8 mouse cellular contexts compared by ENCODE assay signal in genomic region chr7:92897021-92897420, GRCm38 (mm10). TPM values are rescaled to one million over a fixed set of nuclear protein-coding genes. Genes with fewer than 3 reads are reported as not detected.
DNase-seq lines count a peak whose midpoint lies in the region; ATAC-seq lines count a peak whose summit lies in the region.

No protein-coding gene starts in this region.

- no peaks in the 10 kb centered on the region for H3K27me3 ChIP-seq in intestine, embryonic 16.5 days (replicated peaks; ENCODE audit: control insufficient read depth, insufficient read depth, low read length)

- DNase-seq in adrenal gland, adult (ENCODE audit: inconsistent age in 2 of 2, low spot score in 1 of 2), result peak; percentile 52 to 71
- DNase-seq in adrenal gland, postnatal 4 days (ENCODE audit: low spot score in 2 of 2), result no peak
- peak; percentile 19 to 32 for DNase-seq in left cerebral cortex, adult 18-20 months (ENCODE audit: low spot score in 2 of 2)
- DNase-seq in left cerebral cortex, adult 8-10 months (ENCODE audit: low spot score in 2 of 2), result no peak
- DNase-seq in adrenal gland, postnatal 10 days, result peak; percentile 38
- no peak for DNase-seq in urinary bladder, postnatal 10 days (ENCODE audit: low spot score)
- no peak for DNase-seq in layer of hippocampus, adult 9-10 months (ENCODE audit: low spot score)

- no peak overlapping the region for H3K27ac ChIP-seq in intestine, embryonic 16.5 days (ENCODE audit: low read length)

- 47% methylated on average over 2 of the region's 2 CpGs for WGBS in intestine, embryonic 16.5 days

- H3K4me1 ChIP-seq in intestine, embryonic 16.5 days (ENCODE audit: control insufficient read depth, insufficient read depth, low read length), result no peaks in the 10 kb centered on the region

- no peak overlapping the region for H3K4me3 ChIP-seq in intestine, embryonic 16.5 days (ENCODE audit: low read length)

- H3K9me3 ChIP-seq in intestine, embryonic 16.5 days (ENCODE audit: control insufficient read depth, low read length), result no peaks in the 10 kb centered on the region

- no peaks in the 10 kb centered on the region for H3K36me3 ChIP-seq in intestine, embryonic 16.5 days (ENCODE audit: control insufficient read depth, insufficient read depth, low read length)

- no peak overlapping the region for H3K4me2 ChIP-seq in intestine, embryonic 16.5 days (ENCODE audit: low read depth, low read length)

- H3K9ac ChIP-seq in intestine, embryonic 16.5 days (ENCODE audit: low read depth, low read length), result no peak overlapping the region

- peak; percentile 80 for ATAC-seq in intestine, embryonic 16.5 days

RNA-seq across cellular contexts. Expression of gene Prcp, which starts 22.8 kb away (rescaled TPM):
- 10 to 100 TPM; 20.2 to 22.8 TPM for total RNA-seq in adrenal gland, postnatal 4 days (2021)
- total RNA-seq in left cerebral cortex, adult 18-20 months (2021), result 10 to 100 TPM in 1 of 2 experiments, 1 to 10 TPM in 1; 9.8 to 11.1 TPM
- 10 to 100 TPM; 11.3 to 15.8 (median 14.7) TPM for total RNA-seq in left cerebral cortex, adult 8-10 months (2022)
- total RNA-seq in adrenal gland, postnatal 10 days (2021), result 10 to 100 TPM; 34.2 to 39.0 TPM
- polyA plus RNA-seq in intestine, embryonic 16.5 days (2015; fragmentation: Nextera tagmentation; extraction: Ambion mirVana), result 22.8 and 25.3 TPM in 2 replicates

RNA-seq across cellular contexts. Expression of gene Ddias, which starts 23.0 kb away (rescaled TPM):
- total RNA-seq in adrenal gland, postnatal 4 days (2021), result 1 to 10 TPM; 4.9 to 5.1 TPM
- total RNA-seq in left cerebral cortex, adult 18-20 months (2021), result under 1 TPM; 0.35 to 0.45 TPM
- total RNA-seq in left cerebral cortex, adult 8-10 months (2022), result under 1 TPM; 0.53 to 0.95 (median 0.74) TPM
- total RNA-seq in adrenal gland, postnatal 10 days (2021), result 1 to 10 TPM; 1.7 to 3.4 TPM
- polyA plus RNA-seq in intestine, embryonic 16.5 days (2015; fragmentation: Nextera tagmentation; extraction: Ambion mirVana), result 8.7 and 9.2 TPM in 2 replicates

Comparison
In these comparisons a context has a peak if more than half of its experiments do, and no peak if none do; other contexts are left out.
1. DNase-seq: peak in adrenal gland, adult (2 of 2), left cerebral cortex, adult 18-20 months (2 of 2) and adrenal gland, postnatal 10 days (single experiment); none in adrenal gland, postnatal 4 days (0 of 2), left cerebral cortex, adult 8-10 months (0 of 2), urinary bladder, postnatal 10 days (single experiment) and layer of hippocampus, adult 9-10 months (single experiment).